Mouse (Mus musculus) midbrain, postnatal 0 days (tissue): Measurements from ENCODE around the gene Shc3. TPM values are rescaled to one million over a fixed set of nuclear protein-coding genes. Genes with fewer than 3 reads are reported as not detected.
A peak's percentile ranks its signal among the peaks of the same experiment; 100 is the strongest.

Experiments
- ATAC-seq: fragments of 200-750 bp; cut with Nextera tagmentation; 2 replicates; pipeline ENCODE4 v1.8.0; 2017; ENCODE audit warnings: moderate number of reproducible peaks, mild to moderate bottlenecking, moderate TSS enrichment, moderate library complexity; ENCODE audit not compliant: low FRiP score
- DNase-seq: peaks from one replicate; pipeline ENCODE4 v3.0.0-alpha.2; 2015; ENCODE audit warnings: low spot score
- H3K27ac ChIP-seq: fragments of 300-500 bp; sonication (generic); 2 replicates; pipeline ENCODE4 v1.5.1; 2014; ENCODE audit warnings: low read depth, mild to moderate bottlenecking, low read length, mixed read lengths
- H3K27me3 ChIP-seq: fragments of 300-500 bp; sonication (generic); 2 replicates; pipeline ENCODE4 v1.6.1; 2014; ENCODE audit warnings: low read length, control low read depth, mixed read lengths; ENCODE audit not compliant: insufficient read depth
- H3K36me3 ChIP-seq: fragments of 300-500 bp; sonication (generic); 2 replicates; pipeline ENCODE4 v1.6.1; 2014; ENCODE audit warnings: low read length, control low read depth, mixed read lengths; ENCODE audit not compliant: insufficient read depth
- H3K4me1 ChIP-seq: fragments of 300-500 bp; sonication (generic); 2 replicates; pipeline ENCODE4 v1.6.1; 2014; ENCODE audit warnings: mild to moderate bottlenecking, control low read depth, antibody characterized with exemption, low read length, mixed read lengths; ENCODE audit not compliant: insufficient read depth
- H3K4me2 ChIP-seq: fragments of 300-500 bp; sonication (generic); 2 replicates; pipeline ENCODE4 v1.6.1; 2014; ENCODE audit warnings: low read depth, mild to moderate bottlenecking, low read length, mixed read lengths; ENCODE audit not compliant: poor library complexity, severe bottlenecking
- H3K4me3 ChIP-seq: fragments of 300-500 bp; sonication (generic); 2 replicates; pipeline ENCODE4 v1.5.1; 2014; ENCODE audit warnings: low read depth, mild to moderate bottlenecking, low read length, moderate library complexity
- H3K9ac ChIP-seq: fragments of 300-500 bp; sonication (generic); replicated peaks from 2 replicates; pipeline ENCODE4 v1.6.1; 2014; ENCODE audit warnings: mild to moderate bottlenecking, low read length, moderate library complexity, mixed read lengths; ENCODE audit not compliant: poor library complexity, severe bottlenecking
- H3K9me3 ChIP-seq: fragments of 300-500 bp; sonication (generic); 2 replicates; pipeline ENCODE4 v1.6.1; 2016; ENCODE audit warnings: low read length, control low read depth
- CTCF ChIP-seq: IDR thresholded peaks from 2 replicates; pipeline ENCODE4 v1.5.1; 2016; ENCODE audit warnings: antibody characterized with exemption, mild to moderate bottlenecking
- WGBS: fragments of 180-500 bp; shearing (Covaris S2); extraction: QIAGEN DNeasy Blood & Tissue Kit; methylation state at CpG from one replicate; pipeline ENCODE4 v1.1.7; 2014; 5-methylcytosine and 5-hydroxymethylcytosine counted together
- polyA plus RNA-seq: library from polyadenylated mRNA; unstranded; fragments of >200 nt; fragmentation: Nextera tagmentation; extraction: Ambion mirVana; gene quantifications from 2 replicates; pipeline ENCODE4 v1.2.1, GENCODE M21; 2015
- total RNA-seq: library from RNA; depleted of rRNA; stranded (reverse); fragments of >200 nt; gene quantifications from 2 replicates; pipeline ENCODE4 v1.2.3, GENCODE M21; 2014

Gene Shc3
- total and polyA plus RNA-seq, 2 experiments from 2014 or later = 10.4 to 119 TPM

DNA sequence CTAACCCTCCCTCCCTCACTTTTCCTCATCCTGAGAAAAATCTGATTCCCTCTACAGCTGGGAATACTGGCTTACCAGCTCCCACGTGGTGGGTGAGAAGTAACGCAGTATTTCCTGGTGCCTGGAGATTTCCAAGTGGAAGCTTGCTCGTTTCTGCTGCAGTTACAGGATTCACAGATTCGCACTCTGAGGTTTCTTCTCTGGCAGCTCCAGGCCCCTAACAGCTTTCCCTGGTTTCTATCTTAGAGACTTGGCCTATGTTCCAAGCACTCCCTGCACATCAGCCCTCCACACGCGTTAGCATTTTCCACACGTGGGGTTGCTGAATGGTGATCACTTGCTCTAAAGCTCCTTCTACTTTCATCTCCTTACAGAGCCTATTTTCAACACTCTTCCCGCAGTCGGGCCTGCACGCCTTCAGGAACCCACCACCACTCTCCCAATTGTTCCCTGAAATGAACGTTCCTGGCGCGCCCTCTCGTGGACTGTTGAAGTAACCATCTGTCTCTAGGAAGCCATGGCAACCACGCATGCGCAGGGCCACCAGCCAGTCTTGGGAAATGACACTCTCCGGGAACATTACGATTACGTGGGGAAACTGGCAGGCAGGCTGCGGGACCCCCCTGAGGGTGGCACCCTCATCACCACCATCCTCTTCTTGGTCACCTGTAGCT is 150.8 kb downstream of the Shc3 start:
- Histone ChIP-seq H3K9me3 (no peaks in the 10 kb centered on the region), H3K4me1 (peaks cover 10% of the 10 kb centered on the region; the same call in 1 of the 2 replicates), H3K36me3 (no peaks in the 10 kb centered on the region), H3K27ac (peak overlapping the region; percentile 68), H3K27me3 (no peaks in the 10 kb centered on the region), H3K9ac (0 out of 2 replicates have a peak overlapping the region, but pooled peaks have one; percentile 5), H3K4me3 (peak overlapping the region; percentile 22; the same call in 1 of the 2 replicates), H3K4me2 (peak overlapping the region; percentile 49)
- peak; percentile 83 for ATAC-seq
- 1% methylated on average over 20 of the region's 20 CpGs for WGBS
- DNase-seq = peak; percentile 98
- TF ChIP-seq CTCF = peak; percentile 99

DNA sequence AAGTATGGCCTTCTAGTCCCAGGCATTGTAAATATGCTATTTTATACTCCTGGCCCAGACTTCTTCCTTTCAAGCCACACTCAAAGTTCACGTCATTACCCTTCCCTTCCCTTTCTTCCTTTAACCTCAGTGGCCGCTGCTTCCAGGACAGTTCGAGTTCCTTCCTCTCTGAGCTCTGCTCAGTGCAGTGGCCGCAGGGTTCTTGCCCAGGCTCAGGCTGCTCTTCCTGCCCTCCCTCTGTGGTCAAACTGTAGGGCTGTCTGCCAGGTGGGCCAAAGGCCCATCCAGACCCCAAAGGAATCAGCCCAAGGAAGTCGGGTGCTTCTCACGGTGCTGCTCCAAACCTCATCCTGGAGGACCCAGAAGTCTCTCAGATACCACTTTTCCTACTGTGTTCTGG is 151.4 kb downstream of the Shc3 start:
- ATAC-seq = 0 out of 2 replicates have a peak, but pooled peaks have one; percentile 1
- peak overlapping the region; percentile 22; the same call in 1 of the 2 replicates for H3K4me3 ChIP-seq
- no peak for DNase-seq

DNA sequence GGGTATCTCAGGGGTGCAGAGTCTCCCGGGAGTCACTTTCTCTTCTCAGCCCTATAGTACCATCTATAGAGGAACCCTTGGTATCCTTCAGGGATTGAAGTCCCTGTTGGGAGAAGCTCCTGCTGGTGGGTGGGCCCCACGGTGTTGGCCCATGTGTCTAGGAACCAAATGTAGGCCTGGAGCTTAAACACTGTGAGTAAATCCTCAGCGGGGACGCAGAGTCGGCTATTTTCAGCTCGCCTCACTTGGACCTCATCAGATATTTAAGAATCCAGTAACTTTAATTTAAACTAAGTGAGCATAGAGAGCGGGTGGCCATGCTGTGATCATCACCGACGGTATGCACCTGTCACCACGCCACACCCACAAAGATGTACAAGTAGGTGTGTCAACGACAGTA is 152.5 kb downstream of the Shc3 start:
- Histone ChIP-seq H3K4me1 (peaks cover 10% of the 10 kb centered on the region; the same call in 1 of the 2 replicates), H3K27ac (0 out of 2 replicates have a peak overlapping the region, but pooled peaks have one; percentile 68), H3K9ac (no peak overlapping the region), H3K9me3 (no peaks in the 10 kb centered on the region), H3K36me3 (no peaks in the 10 kb centered on the region), H3K4me2 (no peak overlapping the region), H3K4me3 (no peak overlapping the region), H3K27me3 (no peaks in the 10 kb centered on the region)
- DNase-seq = no peak
- ATAC-seq = no peak
- TF ChIP-seq CTCF = no peak
- WGBS = 89% methylated on average over 11 of the region's 11 CpGs

More for the DNA sequence above, 151.4 kb downstream of the Shc3 start:
- 48% methylated on average over 6 of the region's 6 CpGs for WGBS
- Histone ChIP-seq H3K36me3 (no peaks in the 10 kb centered on the region), H3K27ac (peak overlapping the region; percentile 68), H3K4me2 (peak overlapping the region; percentile 49), H3K9me3 (no peaks in the 10 kb centered on the region), H3K4me1 (peaks cover 10% of the 10 kb centered on the region; the same call in 1 of the 2 replicates), H3K27me3 (no peaks in the 10 kb centered on the region), H3K9ac (0 out of 2 replicates have a peak overlapping the region, but pooled peaks have one; percentile 5)
- no peak for TF ChIP-seq CTCF

DNA sequence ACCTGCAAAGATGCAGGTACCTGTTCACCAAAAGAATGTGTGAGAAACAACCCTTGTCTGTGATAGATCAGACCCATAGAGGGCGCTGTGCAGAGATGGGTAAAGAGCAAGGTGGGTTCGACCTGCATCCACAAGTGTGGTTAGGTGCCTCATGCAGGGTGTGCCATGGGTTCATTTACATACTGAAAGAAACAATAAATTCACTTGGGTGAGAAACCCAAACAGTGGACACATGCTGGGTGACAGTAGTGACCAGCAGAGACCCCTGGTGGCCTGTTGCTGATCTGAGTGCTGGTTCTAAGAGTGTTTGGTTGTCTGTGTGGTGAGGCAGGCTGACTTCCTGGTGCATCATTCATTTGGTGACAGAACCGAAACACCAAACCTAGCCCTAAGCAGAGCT is 155.8 kb downstream of the Shc3 start:
- peak; percentile 67 for TF ChIP-seq CTCF
- Histone ChIP-seq H3K4me2 (no peak overlapping the region), H3K4me1 (peaks cover 10% of the 10 kb centered on the region; the same call in 1 of the 2 replicates), H3K9ac (no peak overlapping the region), H3K36me3 (no peaks in the 10 kb centered on the region), H3K27me3 (peaks cover 6% of the 10 kb centered on the region), H3K27ac (no peak overlapping the region), H3K4me3 (no peak overlapping the region), H3K9me3 (no peaks in the 10 kb centered on the region)
- WGBS = 67% methylated on average over 3 of the region's 3 CpGs
- no peak for ATAC-seq
- no peak for DNase-seq

DNA sequence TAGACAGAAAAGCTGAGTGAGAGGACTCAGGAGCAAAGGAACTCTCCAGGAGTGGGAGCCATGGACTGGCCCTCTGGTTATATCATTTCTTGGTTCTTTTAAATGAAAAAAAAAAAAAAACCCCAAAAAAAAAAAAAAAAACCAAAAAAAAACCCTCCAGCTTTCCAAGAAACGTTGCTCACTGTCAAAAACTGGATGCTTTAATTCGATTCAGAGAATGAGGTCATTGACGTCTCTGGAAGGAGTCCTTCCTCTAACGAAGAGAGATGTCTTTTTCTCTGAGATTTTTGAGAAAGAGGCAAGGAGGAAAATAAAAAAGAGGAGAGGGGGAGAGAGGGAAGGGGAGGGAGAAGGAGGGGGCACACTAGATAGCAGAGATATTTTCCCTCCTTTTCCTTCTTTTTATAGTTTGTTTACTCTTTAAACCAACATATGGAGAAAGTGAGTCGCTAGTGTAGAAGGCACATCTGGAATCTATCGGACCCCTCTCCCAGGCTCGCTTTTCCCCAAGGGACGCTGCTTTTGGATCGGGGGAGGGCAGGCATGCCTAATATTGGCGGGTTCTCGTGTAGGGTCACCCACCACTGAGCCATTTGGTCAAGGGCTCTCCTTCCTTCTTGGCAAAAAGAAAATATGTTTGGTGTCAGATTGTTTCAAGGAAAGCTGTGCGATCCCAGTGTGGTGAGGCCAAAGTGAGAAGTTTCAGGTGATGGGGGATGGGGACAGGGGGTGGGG is 157.4 kb downstream of the Shc3 start:
- no peak overlapping the region for H3K4me2 ChIP-seq
- peaks cover 12% of the 10 kb centered on the region for H3K27me3 ChIP-seq
- no peak overlapping the region for H3K4me3 ChIP-seq
- no peaks in the 10 kb centered on the region for H3K4me1 ChIP-seq
- DNase-seq (no peak), ATAC-seq (no peak)
- 62% methylated on average over 12 of the region's 12 CpGs for WGBS
- no peaks in the 10 kb centered on the region for H3K36me3 ChIP-seq
- no peak overlapping the region for H3K9ac ChIP-seq
- no peak overlapping the region for H3K27ac ChIP-seq
- no peaks in the 10 kb centered on the region for H3K9me3 ChIP-seq
- TF ChIP-seq CTCF = no peak

DNA sequence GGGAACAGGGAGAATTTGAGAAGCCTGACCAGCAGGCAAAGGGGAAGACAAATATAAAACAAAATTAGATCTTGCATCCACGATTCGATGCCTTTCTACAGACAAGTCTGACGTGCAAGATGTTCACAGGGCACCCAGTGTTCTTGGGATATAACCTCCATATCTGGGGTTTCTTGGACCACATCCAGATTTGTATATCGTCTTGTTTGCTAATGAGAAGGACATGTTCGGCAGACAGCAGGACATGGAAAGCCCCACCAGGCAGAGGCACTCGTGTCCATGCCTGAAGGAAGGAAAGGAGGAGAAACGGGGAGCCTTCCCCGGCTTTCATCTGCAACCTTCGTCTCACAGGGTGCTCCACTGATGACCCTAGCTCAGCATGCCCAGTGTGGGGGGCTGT is 158.0 kb downstream of the Shc3 start:
- H3K4me3 ChIP-seq = no peak overlapping the region
- H3K4me2 ChIP-seq = no peak overlapping the region
- no peak for DNase-seq
- H3K27me3 ChIP-seq = peaks cover 12% of the 10 kb centered on the region
- H3K9ac ChIP-seq = no peak overlapping the region
- H3K36me3 ChIP-seq = no peaks in the 10 kb centered on the region
- H3K4me1 ChIP-seq = no peaks in the 10 kb centered on the region
- no peak for ATAC-seq
- TF ChIP-seq CTCF = no peak
- no peak overlapping the region for H3K27ac ChIP-seq
- WGBS = 80% methylated on average over 9 of the region's 9 CpGs
- H3K9me3 ChIP-seq = no peaks in the 10 kb centered on the region
